Mouse (Mus musculus) E14TG2a.4 (cell line): ENCODE results near the gene Gnaq.

Experiments used
- CTCF ChIP-seq: conservative IDR thresholded peaks from 2 replicates; pipeline ENCODE4 v1.5.1; 2014; ENCODE audit warnings: low read length
- NANOG ChIP-seq: IDR thresholded peaks from 2 replicates; pipeline ENCODE4 v1.6.1; 2014; ENCODE audit warnings: borderline replicate concordance, low read length, mixed read lengths
- POU5F1 ChIP-seq: IDR thresholded peaks from 2 replicates; pipeline ENCODE4 v1.6.1; 2014; ENCODE audit warnings: low read length, borderline replicate concordance

DNA sequence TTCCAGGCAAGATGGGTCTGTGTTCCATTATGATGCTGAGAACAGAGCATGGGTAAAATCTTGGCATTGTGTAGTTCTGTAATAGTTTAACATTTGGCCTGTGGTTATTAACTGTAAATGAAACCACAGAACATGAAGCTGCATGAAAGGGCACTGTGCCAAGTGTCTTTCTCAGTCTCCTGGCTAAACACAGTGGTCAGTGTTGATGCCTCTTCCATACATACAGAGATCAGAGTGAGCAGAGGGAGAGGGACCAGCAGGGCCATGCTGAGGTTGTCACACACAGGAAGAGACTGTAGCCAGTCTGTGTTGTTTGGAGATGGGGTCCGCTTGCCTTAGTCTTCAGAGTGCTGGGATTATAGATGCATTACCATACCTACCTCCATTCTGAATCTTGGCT, 138.4 kb downstream of the Gnaq start:
- TF ChIP-seq CTCF (no peak), NANOG (no peak), POU5F1 (no peak)
